Mouse (Mus musculus) embryo, embryonic 9.5 days (tissue): ENCODE measurements around the gene Ivns1abp.
"Not testable (repeated sequence)": the region's sequence is repeated elsewhere in the genome, so short reads cannot be mapped to it uniquely, and the experiment has no call there.

Experiments used
- DNase-seq: peaks from one replicate; pipeline ENCODE4 v3.0.0-alpha.2; 2017; ENCODE audit errors: extremely low spot score

The Ivns1abp gene

GRCm38 (mm10) chr1:151344283-151345108 is at the start of gene Ivns1abp:
Gene Ivns1abp, plus strand, starts transcription at chr1:151344477.
- peak; percentile 97 for DNase-seq

- no peak for DNase-seq
These were observed 48.8 kb upstream of the Ivns1abp start for GRCm38 (mm10) chr1:151295486-151295885.

- DNase-seq: no peak
These were observed 47.7 kb upstream of the Ivns1abp start for GRCm38 (mm10) chr1:151296621-151297020.

GRCm38 (mm10) chr1:151297025-151297424 is 47.3 kb upstream of the Ivns1abp start:
- no peak for DNase-seq

- no peak for DNase-seq
These were observed 46.7 kb upstream of the Ivns1abp start for GRCm38 (mm10) chr1:151297596-151297995.

GRCm38 (mm10) chr1:151301456-151301855 is 42.8 kb upstream of the Ivns1abp start:
- no peak for DNase-seq

- DNase-seq: no peak
These were observed 42.4 kb upstream of the Ivns1abp start for GRCm38 (mm10) chr1:151301904-151302303.

- no peak for DNase-seq
These were observed 41.0 kb upstream of the Ivns1abp start for GRCm38 (mm10) chr1:151303265-151303664.

GRCm38 (mm10) chr1:151305001-151305400 is 39.3 kb upstream of the Ivns1abp start:
- not testable (repeated sequence) for DNase-seq

GRCm38 (mm10) chr1:151307059-151307458 is 37.2 kb upstream of the Ivns1abp start:
- DNase-seq: no peak

- no peak for DNase-seq
These were observed 36.5 kb upstream of the Ivns1abp start for GRCm38 (mm10) chr1:151307821-151308220.

GRCm38 (mm10) chr1:151308508-151308907 is 35.8 kb upstream of the Ivns1abp start:
- no peak for DNase-seq

- DNase-seq: no peak
These were observed 33.8 kb upstream of the Ivns1abp start for GRCm38 (mm10) chr1:151310511-151310910.

- DNase-seq: no peak
These were observed 32.9 kb upstream of the Ivns1abp start for GRCm38 (mm10) chr1:151311379-151311778.

GRCm38 (mm10) chr1:151319267-151319666 is 25.0 kb upstream of the Ivns1abp start:
- DNase-seq: no peak

- no peak for DNase-seq
These were observed 23.9 kb upstream of the Ivns1abp start for GRCm38 (mm10) chr1:151320408-151320807.

GRCm38 (mm10) chr1:151325328-151325727 is 18.9 kb upstream of the Ivns1abp start:
- no peak for DNase-seq

GRCm38 (mm10) chr1:151328341-151329097 is 15.8 kb upstream of the Ivns1abp start:
- DNase-seq: no peak

- no peak for DNase-seq
These were observed 14.7 kb upstream of the Ivns1abp start for GRCm38 (mm10) chr1:151329601-151330000.

GRCm38 (mm10) chr1:151332819-151333218 is 11.5 kb upstream of the Ivns1abp start:
- no peak for DNase-seq

GRCm38 (mm10) chr1:151338234-151338633 is 6.0 kb upstream of the Ivns1abp start:
- no peak for DNase-seq

- DNase-seq: no peak
These were observed 5.3 kb upstream of the Ivns1abp start for GRCm38 (mm10) chr1:151338941-151339340.
